Mouse (Mus musculus): ENCODE measurements around the gene Hps1.

DNA sequence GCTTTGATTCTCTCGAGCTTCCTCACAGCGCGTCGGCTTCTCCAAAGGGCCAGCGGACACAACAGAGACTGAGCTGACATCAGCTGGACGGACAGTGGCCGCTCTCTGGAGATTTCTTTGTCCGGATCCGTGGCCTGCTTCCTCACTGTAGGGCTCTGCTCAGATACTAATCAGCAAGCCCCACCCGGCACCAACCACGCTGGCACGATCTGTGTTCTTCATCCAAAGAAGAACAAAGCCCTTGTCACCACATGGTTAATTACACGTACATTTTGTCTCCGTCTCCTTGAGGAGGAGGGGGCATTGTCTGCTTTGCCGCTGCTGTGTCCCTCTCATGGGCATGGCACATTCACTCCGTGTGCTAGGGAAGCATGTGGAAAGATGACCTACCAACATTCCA lies 36.5 kb downstream of the Hps1 start:
- TF ChIP-seq CTCF (IDR thresholded peaks at IDR 0.05; ENCODE audit: extremely low read depth, insufficient read length, insufficient replicate concordance, low read depth, low read length) (no peak), POLR2A (IDR thresholded peaks at IDR 0.05; ENCODE audit: low read depth, low read length) (no peak)

All from small intestine, adult 2 months (tissue).